Mouse (Mus musculus): ENCODE measurements around the gene Pnmt. TPM values are rescaled to one million over a fixed set of nuclear protein-coding genes. Genes with fewer than 3 reads are reported as not detected.

Pnmt gene
- 0.37 and 0.39 TPM in 2 replicates for polyA plus RNA-seq (2015; fragmentation: Nextera tagmentation; extraction: Ambion mirVana)

DNA sequence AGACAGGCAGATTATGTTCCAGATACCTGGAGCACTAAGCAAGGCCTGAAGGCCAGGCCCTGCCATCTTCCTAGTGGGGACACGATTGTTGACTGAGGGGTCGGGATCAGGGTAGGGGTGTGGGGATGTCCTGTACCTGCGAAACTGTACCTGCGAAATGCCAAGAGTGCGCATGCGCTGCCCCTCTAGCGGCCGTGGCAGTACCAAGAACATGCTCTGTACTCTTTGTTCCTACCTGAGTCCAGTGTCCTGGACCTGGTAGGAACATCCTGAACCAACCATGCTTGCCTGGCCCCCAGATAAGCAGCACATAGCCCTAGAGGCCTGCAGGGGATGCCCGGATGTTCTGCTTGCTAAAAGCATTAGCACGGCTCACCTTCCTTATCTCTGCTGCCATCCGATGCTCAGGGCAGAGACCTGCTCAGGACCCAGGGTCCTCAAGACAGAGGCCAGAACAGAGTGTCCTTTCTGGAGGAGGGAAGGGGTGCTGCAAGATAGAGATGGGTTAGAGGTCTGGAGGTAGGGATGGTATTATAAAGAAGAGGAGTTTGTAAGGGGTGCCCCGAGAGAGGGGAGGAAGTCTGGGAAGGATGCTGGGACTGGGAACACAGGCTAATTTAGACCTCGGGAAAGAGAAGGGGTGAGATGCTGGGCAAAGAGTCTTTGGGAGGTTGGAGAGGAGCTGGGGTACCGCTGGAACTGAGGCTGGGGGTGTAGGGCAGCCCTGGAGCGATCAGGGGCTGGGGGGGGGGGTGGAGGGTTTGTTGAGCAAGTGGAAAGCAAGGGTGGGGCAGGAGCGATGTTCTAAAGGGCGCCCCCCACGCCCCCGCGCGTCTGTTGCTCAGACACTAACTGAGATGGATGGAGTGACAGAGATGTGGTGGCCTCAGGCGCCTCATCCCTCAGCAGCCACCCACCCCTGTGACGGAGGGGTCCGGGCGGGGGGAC, at the start of gene Pnmt:
Gene Pnmt (plus strand): TSS at position 813 of the 948 bp plus-strand sequence.
- Histone ChIP-seq H3K9ac (ENCODE audit: low read length) (peak within 1 kb of the TSS; percentile 86), H3K36me3 (ENCODE audit: control insufficient read depth, insufficient read depth) (no peaks in the 10 kb centered on the region), H3K9me3 (replicated peaks; ENCODE audit: control insufficient read depth, low read length) (no peaks in the 10 kb centered on the region), H3K27ac (ENCODE audit: low read length) (no peak within 1 kb of the TSS), H3K4me1 (ENCODE audit: control insufficient read depth, insufficient read depth, low read length) (peaks cover 40% of the 10 kb centered on the region), H3K27me3 (ENCODE audit: control insufficient read depth, insufficient read depth, low read length) (peaks cover 9% of the 10 kb centered on the region; the same call in 1 of the 2 replicates), H3K4me2 (ENCODE audit: low read depth, low read length) (peak within 1 kb of the TSS; percentile 76), H3K4me3 (ENCODE audit: low read length) (no peak within 1 kb of the TSS; the same call in 1 of the 2 replicates)
- no peak for ATAC-seq (replicated peaks; ENCODE audit: extremely low read depth, insufficient read depth, low FRiP score)
- WGBS, result 45% methylated on average over 25 of the region's 25 CpGs

DNA sequence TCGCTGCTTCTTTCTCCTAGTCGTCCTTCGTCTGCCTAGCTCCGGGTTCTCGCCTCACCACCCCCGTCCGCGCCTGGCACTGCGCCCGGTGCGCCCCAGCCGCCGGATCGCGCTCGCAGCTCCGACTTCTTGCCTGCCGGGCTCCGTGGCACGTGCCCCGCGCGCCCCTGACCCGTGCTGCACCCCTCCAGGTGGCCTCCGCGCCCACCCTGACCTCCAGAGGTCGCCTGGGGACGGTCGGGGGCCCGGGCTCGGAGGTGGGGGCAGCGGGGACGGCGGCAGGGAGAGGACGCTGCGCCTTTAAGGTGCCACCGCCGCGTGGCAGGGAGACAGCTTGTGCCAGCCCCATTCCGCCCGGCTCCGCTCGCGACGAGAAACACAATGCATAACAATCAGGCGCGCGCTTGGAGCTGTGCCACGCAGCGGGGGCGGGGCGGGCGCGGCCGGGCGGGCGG, 47.7 kb upstream of the Pnmt start:
- WGBS, result under 1% methylated on average over 57 of the region's 57 CpGs
- Histone ChIP-seq H3K36me3 (ENCODE audit: control insufficient read depth, insufficient read depth) (no peaks in the 10 kb centered on the region), H3K27ac (ENCODE audit: low read length) (no peak overlapping the region), H3K4me3 (ENCODE audit: low read length) (peak overlapping the region; percentile 67), H3K27me3 (ENCODE audit: control insufficient read depth, insufficient read depth, low read length) (peaks cover 75% of the 10 kb centered on the region), H3K9ac (ENCODE audit: low read length) (peak overlapping the region; percentile 80), H3K4me2 (ENCODE audit: low read depth, low read length) (peak overlapping the region; percentile 100), H3K9me3 (replicated peaks; ENCODE audit: control insufficient read depth, low read length) (no peaks in the 10 kb centered on the region), H3K4me1 (ENCODE audit: control insufficient read depth, insufficient read depth, low read length) (peaks cover 20% of the 10 kb centered on the region)
- ATAC-seq (replicated peaks; ENCODE audit: extremely low read depth, insufficient read depth, low FRiP score), result no peak

DNA sequence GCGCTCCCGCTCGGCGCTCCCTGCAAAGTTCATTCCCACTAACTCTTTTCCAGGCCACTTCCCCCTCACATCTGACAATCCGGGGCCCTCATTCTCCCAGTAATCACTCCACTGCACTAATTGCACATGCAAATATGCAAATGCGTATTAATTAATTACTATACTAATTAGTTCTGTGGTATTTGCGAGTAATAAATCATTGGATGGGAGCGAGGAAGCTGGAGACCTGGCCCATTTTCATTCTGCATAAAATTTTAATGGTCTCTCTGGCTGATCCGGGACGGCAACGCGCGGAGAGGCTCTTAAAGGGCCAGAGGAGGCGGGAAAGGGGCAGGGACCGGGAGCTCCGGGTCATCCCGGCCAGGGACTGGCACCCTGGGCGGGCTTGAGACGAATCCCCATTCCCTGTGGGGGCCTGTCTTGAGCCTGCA, 47.2 kb upstream of the Pnmt start:
- Histone ChIP-seq H3K9me3 (replicated peaks; ENCODE audit: control insufficient read depth, low read length) (no peaks in the 10 kb centered on the region), H3K27ac (ENCODE audit: low read length) (no peak overlapping the region), H3K27me3 (ENCODE audit: control insufficient read depth, insufficient read depth, low read length) (peaks cover 69% of the 10 kb centered on the region), H3K36me3 (ENCODE audit: control insufficient read depth, insufficient read depth) (no peaks in the 10 kb centered on the region), H3K4me1 (ENCODE audit: control insufficient read depth, insufficient read depth, low read length) (peaks cover 20% of the 10 kb centered on the region), H3K4me2 (ENCODE audit: low read depth, low read length) (peak overlapping the region; percentile 100), H3K4me3 (ENCODE audit: low read length) (peak overlapping the region; percentile 67), H3K9ac (ENCODE audit: low read length) (peak overlapping the region; percentile 80)
- no peak for ATAC-seq (replicated peaks; ENCODE audit: extremely low read depth, insufficient read depth, low FRiP score)
- under 1% methylated on average over 19 of the region's 19 CpGs for WGBS

DNA sequence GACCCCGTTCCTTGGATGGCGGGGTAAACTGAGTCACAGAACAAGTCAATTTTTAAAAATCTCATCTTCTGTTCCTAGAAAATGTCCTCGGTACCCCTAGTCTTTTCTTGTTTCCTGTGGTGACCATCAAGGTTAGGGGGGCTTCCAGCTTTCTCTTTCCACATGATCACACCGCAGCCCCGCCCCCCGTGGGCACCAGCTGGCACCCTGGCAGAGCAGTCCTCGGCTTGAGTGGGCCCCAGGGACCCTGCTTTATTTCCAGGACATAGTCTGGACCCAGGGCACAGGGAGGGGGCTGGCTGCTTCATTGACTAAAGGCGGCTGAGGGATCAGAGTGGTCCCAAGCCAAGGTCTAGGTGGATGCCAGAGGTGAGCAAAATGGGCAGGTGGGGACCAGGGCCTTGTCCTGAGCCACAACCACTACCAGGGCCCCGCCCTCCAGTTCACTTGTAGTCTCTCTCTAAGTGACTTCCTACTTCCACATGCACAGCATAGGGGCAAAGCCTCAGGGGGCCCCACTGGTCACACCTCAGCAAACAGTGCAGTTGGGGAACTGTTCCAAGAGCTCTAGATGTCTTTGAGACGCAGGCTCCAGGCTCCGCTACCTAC, 46.5 kb upstream of the Pnmt start:
- H3K9ac ChIP-seq (ENCODE audit: low read length), result peak overlapping the region; percentile 72
- ATAC-seq (replicated peaks; ENCODE audit: extremely low read depth, insufficient read depth, low FRiP score), result no peak

DNA sequence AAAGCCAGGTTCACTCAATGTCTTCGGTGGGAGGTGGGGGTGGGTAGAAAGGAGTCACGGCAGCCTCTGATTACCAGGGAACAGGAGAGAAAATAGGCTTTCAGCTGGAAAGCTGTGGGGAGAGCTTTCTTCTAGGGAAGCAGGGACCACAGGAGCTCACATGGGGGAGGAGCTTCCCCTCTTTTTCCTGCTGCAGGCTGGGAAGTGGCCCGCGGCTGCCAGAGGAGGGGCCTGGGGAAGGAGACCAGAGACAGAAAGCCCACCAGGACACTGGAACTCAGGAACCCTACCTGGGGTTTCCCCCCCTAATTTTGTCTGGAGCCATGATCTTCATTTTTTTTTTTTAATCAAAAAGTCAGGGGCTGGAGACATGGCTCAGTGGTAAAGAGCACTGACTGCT, 45.7 kb upstream of the Pnmt start:
- no peak for ATAC-seq (replicated peaks; ENCODE audit: extremely low read depth, insufficient read depth, low FRiP score)
- 18% methylated on average over 2 of the region's 4 CpGs for WGBS
- no peak overlapping the region for H3K4me2 ChIP-seq (ENCODE audit: low read depth, low read length)

More for the DNA sequence above, 46.5 kb upstream of the Pnmt start:
- Histone ChIP-seq H3K4me2 (ENCODE audit: low read depth, low read length) (peak overlapping the region; percentile 100), H3K9me3 (replicated peaks; ENCODE audit: control insufficient read depth, low read length) (no peaks in the 10 kb centered on the region), H3K27ac (ENCODE audit: low read length) (no peak overlapping the region), H3K4me1 (ENCODE audit: control insufficient read depth, insufficient read depth, low read length) (peaks cover 18% of the 10 kb centered on the region), H3K27me3 (ENCODE audit: control insufficient read depth, insufficient read depth, low read length) (peaks cover 62% of the 10 kb centered on the region), H3K36me3 (ENCODE audit: control insufficient read depth, insufficient read depth) (no peaks in the 10 kb centered on the region), H3K4me3 (ENCODE audit: low read length) (peak overlapping the region; percentile 67)
- 22% methylated on average over 11 of the region's 11 CpGs for WGBS

DNA sequence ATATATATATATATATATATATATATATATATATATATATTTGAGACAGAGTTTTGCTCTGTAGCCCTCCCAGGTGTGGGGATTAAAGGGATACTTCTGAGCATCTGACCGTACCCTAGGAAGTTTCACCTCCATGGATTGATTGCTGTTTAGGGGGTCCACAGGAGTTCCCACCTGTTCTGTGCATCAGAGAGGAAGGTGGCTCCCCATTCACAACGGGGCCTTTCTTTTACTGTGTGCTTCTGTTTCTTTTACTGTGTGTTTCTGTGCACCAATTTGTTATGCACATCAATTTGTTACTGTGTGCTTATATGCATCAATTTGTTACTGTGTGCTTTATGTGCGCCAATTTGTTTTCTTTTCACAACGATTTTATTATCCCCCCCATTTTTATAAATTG, 45.1 kb upstream of the Pnmt start:
- Histone ChIP-seq H3K4me3 (ENCODE audit: low read length) (no peak overlapping the region), H3K4me1 (ENCODE audit: control insufficient read depth, insufficient read depth, low read length) (peaks cover 20% of the 10 kb centered on the region), H3K9me3 (replicated peaks; ENCODE audit: control insufficient read depth, low read length) (no peaks in the 10 kb centered on the region), H3K9ac (ENCODE audit: low read length) (no peak overlapping the region), H3K27me3 (ENCODE audit: control insufficient read depth, insufficient read depth, low read length) (peaks cover 48% of the 10 kb centered on the region), H3K4me2 (ENCODE audit: low read depth, low read length) (no peak overlapping the region), H3K36me3 (ENCODE audit: control insufficient read depth, insufficient read depth) (no peaks in the 10 kb centered on the region), H3K27ac (ENCODE audit: low read length) (no peak overlapping the region)
- ATAC-seq (replicated peaks; ENCODE audit: extremely low read depth, insufficient read depth, low FRiP score), result no peak
- 64% methylated on average over 4 of the region's 4 CpGs for WGBS

More for the DNA sequence above, 45.7 kb upstream of the Pnmt start:
- H3K4me3 ChIP-seq (ENCODE audit: low read length), result no peak overlapping the region
- H3K36me3 ChIP-seq (ENCODE audit: control insufficient read depth, insufficient read depth), result no peaks in the 10 kb centered on the region
- H3K27ac ChIP-seq (ENCODE audit: low read length), result no peak overlapping the region
- peaks cover 54% of the 10 kb centered on the region for H3K27me3 ChIP-seq (ENCODE audit: control insufficient read depth, insufficient read depth, low read length)
- H3K9ac ChIP-seq (ENCODE audit: low read length), result no peak overlapping the region
- H3K9me3 ChIP-seq (replicated peaks; ENCODE audit: control insufficient read depth, low read length), result no peaks in the 10 kb centered on the region
- H3K4me1 ChIP-seq (ENCODE audit: control insufficient read depth, insufficient read depth, low read length), result peaks cover 20% of the 10 kb centered on the region

DNA sequence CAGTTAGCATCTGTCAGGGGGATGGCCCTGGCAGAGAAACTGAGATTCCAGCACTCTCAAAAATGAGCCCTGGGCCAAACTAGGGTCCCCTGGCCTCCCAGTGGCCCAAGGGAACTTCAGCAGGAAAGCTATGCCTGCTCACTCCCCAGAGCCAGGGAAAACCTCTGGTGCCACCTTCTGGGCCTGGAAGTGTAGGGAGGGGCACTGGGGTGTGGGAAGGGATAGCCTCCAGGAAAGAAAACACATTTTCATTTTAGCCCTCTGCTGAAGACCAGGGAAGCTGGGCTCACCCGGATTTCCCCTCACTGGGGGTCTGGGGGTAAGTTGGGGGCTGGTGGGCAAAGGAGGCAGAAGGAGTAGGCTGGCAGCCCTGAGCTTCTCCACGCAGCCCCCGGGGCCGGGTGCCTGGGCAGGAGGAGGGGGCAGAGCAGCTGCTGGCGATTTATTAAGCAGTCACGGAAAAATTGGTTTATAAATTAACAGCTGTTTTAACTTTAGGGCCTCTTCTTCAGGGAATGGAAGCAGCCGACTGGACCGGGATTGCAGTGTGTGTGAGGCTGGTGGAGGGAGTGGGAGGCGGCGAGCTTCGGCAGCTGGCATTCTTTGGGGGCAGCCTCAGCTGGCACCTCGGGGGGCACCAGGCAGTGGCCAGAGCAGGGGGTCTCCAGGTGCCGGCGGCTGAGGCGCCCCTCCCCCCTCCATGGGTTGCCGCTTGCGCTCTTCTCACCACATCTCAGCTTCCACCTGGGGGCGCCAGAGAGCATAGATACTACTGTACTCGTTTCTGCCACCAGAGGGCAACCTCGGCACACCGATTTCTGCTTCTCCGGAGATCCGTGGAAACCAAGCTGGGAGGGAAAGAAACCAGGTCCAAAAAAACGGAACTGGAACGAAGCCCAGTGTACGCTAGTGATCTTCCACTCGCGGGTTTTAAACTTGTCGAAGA, 44.0 kb upstream of the Pnmt start:
- H3K27me3 ChIP-seq (ENCODE audit: control insufficient read depth, insufficient read depth, low read length), result peaks cover 41% of the 10 kb centered on the region
- H3K4me3 ChIP-seq (ENCODE audit: low read length), result peak overlapping the region; percentile 58
- H3K36me3 ChIP-seq (ENCODE audit: control insufficient read depth, insufficient read depth), result no peaks in the 10 kb centered on the region
- peak; percentile 61 for ATAC-seq (replicated peaks; ENCODE audit: extremely low read depth, insufficient read depth, low FRiP score)
- H3K9me3 ChIP-seq (replicated peaks; ENCODE audit: control insufficient read depth, low read length), result no peaks in the 10 kb centered on the region
- peak overlapping the region; percentile 71 for H3K9ac ChIP-seq (ENCODE audit: low read length)
- 2% methylated on average over 28 of the region's 29 CpGs for WGBS
- peak overlapping the region; percentile 18; the same call in 1 of the 2 replicates for H3K27ac ChIP-seq (ENCODE audit: low read length)
- H3K4me2 ChIP-seq (ENCODE audit: low read depth, low read length), result peak overlapping the region; percentile 88
- peaks cover 20% of the 10 kb centered on the region for H3K4me1 ChIP-seq (ENCODE audit: control insufficient read depth, insufficient read depth, low read length)

DNA sequence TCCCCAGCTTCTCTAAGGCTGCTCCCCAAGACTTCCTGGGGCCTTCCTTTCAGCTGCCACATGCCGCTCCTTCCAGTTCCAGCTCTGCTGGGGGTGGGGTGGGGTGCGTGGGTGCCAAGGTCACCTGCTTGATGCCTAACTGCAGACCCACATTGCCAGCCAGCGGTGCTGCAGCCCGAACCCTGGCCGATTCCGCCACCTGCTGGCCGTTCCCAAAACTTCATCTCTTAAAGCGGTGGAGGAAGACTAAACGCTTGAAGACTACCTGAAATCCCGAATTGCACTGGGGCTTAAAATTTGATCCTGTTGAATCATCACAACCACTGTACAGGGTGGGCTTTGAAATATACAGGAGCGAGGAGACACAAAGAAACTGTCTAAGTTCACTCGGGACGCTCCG, 41.0 kb upstream of the Pnmt start:
- no peaks in the 10 kb centered on the region for H3K9me3 ChIP-seq (replicated peaks; ENCODE audit: control insufficient read depth, low read length)
- no peaks in the 10 kb centered on the region for H3K36me3 ChIP-seq (ENCODE audit: control insufficient read depth, insufficient read depth)
- peaks cover 33% of the 10 kb centered on the region for H3K27me3 ChIP-seq (ENCODE audit: control insufficient read depth, insufficient read depth, low read length)
- no peak overlapping the region for H3K27ac ChIP-seq (ENCODE audit: low read length)
- H3K4me1 ChIP-seq (ENCODE audit: control insufficient read depth, insufficient read depth, low read length), result peaks cover 21% of the 10 kb centered on the region
- no peak overlapping the region for H3K9ac ChIP-seq (ENCODE audit: low read length)
- ATAC-seq (replicated peaks; ENCODE audit: extremely low read depth, insufficient read depth, low FRiP score), result no peak
- WGBS, result 2% methylated on average over 14 of the region's 14 CpGs
- H3K4me3 ChIP-seq (ENCODE audit: low read length), result peak overlapping the region; percentile 40
- H3K4me2 ChIP-seq (ENCODE audit: low read depth, low read length), result peak overlapping the region; percentile 71
